Mouse (Mus musculus) lung, embryonic 16.5 days (tissue): ENCODE data around the gene Tlr6. TPM values are rescaled to one million over a fixed set of nuclear protein-coding genes. Genes with fewer than 3 reads are reported as not detected.

Experiments used
- ATAC-seq: fragments of 200-750 bp; cut with Nextera tagmentation; 2 replicates; pipeline ENCODE4 v1.8.0; 2017; ENCODE audit warnings: low read depth, mild to moderate bottlenecking, moderate library complexity
- H3K27ac ChIP-seq: fragments of 300-500 bp; sonication (generic); 2 replicates; pipeline ENCODE4 v1.5.1; 2014; ENCODE audit warnings: mild to moderate bottlenecking, control low read depth, low read length
- H3K27me3 ChIP-seq: fragments of 300-500 bp; sonication (generic); 2 replicates; pipeline ENCODE4 v1.6.1; 2014; ENCODE audit warnings: low read depth, low read length, mixed read lengths; ENCODE audit not compliant: control insufficient read depth, insufficient read depth
- H3K36me3 ChIP-seq: fragments of 300-500 bp; sonication (generic); 2 replicates; pipeline ENCODE4 v1.6.1; 2014; ENCODE audit warnings: low read length; ENCODE audit not compliant: control insufficient read depth, insufficient read depth
- H3K4me1 ChIP-seq: fragments of 300-500 bp; sonication (generic); replicated peaks from 2 replicates; pipeline ENCODE4 v1.6.1; 2014; ENCODE audit warnings: low read length, mixed read lengths; ENCODE audit not compliant: control insufficient read depth, insufficient read depth
- H3K4me2 ChIP-seq: fragments of 300-500 bp; sonication (generic); 2 replicates; pipeline ENCODE4 v1.6.1; 2014; ENCODE audit warnings: low read depth, low read length, control low read depth
- H3K4me3 ChIP-seq: fragments of 300-500 bp; sonication (generic); 2 replicates; pipeline ENCODE4 v1.5.1; 2014; ENCODE audit warnings: mild to moderate bottlenecking, low read length, control low read depth
- H3K9ac ChIP-seq: fragments of 300-500 bp; sonication (generic); 2 replicates; pipeline ENCODE4 v1.6.1; 2014; ENCODE audit warnings: low read length, control low read depth
- H3K9me3 ChIP-seq: fragments of 300-500 bp; sonication (generic); 2 replicates; pipeline ENCODE4 v1.6.1; 2016; ENCODE audit warnings: low read length; ENCODE audit not compliant: control insufficient read depth
- WGBS: fragments of 180-500 bp; shearing (Covaris S2); extraction: QIAGEN DNeasy Blood & Tissue Kit; methylation state at CpG from one replicate; pipeline ENCODE4 v1.1.7; 2014; 5-methylcytosine and 5-hydroxymethylcytosine counted together
- microRNA counts: library from miRNA; unstranded; fragments of <30 nt; microRNA quantifications from one replicate; lab custom pipeline; 2016
- microRNA-seq: library from miRNA; unstranded; fragments of <30 nt; microRNA quantifications from one replicate; pipeline ENCODE4, GENCODE M21; 2016
- polyA plus RNA-seq: library from polyadenylated mRNA; unstranded; fragments of >200 nt; fragmentation: Nextera tagmentation; extraction: Ambion mirVana; gene quantifications from 2 replicates; pipeline ENCODE4 v1.2.1, GENCODE M21; 2015

Gene Tlr6
- polyA plus RNA-seq, 1 experiment from 2014 or later: 0.82 TPM

DNA sequence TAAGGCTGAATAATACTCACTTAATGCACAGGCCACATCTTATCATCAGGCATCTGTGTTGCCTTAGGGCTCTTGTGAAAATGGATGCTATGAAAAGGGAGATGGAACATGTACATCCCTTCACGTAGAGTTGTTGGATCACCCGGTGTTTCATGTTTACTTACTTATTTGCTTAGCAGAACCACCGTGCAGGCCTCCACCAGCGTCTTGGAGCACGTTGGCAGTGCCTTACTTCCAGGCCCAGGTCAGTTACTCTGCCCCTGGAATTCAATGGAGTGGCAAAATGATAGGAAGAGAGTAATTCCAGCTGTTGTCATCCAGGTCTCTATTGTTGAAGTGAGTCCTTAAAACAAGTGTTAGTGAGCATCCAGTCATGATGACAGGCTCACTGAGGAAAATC is 52.0 kb downstream of the Tlr6 start:
- no peaks in the 10 kb centered on the region for H3K9me3 ChIP-seq
- ATAC-seq: no peak
- H3K27ac ChIP-seq: no peak overlapping the region
- H3K4me3 ChIP-seq: no peak overlapping the region
- no peaks in the 10 kb centered on the region for H3K36me3 ChIP-seq
- H3K9ac ChIP-seq: no peak overlapping the region
- H3K4me2 ChIP-seq: no peak overlapping the region
- H3K4me1 ChIP-seq: no peaks in the 10 kb centered on the region
- H3K27me3 ChIP-seq: no peaks in the 10 kb centered on the region
- WGBS: 78% methylated on average over 5 of the region's 5 CpGs

DNA sequence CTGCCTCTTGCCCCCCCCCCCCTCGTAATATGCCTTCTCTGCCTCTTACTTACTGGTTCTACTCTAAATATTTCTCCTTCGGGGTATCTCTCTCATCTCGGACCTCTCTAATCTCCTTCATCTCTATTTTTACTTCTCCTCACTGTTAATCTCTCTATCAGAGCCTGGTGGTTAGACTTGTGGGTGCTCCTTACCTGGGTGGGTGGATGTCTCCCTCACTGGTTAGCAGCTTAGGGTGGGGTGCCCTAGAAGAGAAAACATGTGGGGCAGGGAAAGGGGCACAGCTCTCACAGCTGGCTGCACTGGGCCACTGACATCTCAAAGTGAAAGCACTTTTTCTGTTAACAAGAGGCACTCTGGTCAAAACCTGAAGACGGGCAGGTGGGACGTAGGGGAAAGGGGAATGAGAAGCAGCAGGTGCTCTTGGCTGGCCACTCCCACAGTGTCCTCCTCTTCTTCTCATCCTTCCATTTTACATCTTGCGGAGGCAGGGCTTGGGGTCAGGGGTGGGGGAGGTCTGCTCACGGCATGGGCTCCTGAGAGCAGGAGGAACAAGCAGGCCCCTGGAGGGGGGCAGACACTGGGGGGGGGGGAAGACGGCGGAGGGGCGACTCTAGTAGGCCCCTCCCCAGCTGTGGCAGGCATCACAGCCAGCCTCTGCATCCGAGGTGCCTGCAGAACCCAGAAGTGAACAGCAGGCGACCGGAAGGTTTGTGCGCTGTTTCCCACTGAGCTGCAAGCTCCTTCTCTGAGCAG is 54.2 kb downstream of the Tlr6 start:
- H3K27ac ChIP-seq: no peak overlapping the region
- no peak overlapping the region for H3K4me2 ChIP-seq
- no peaks in the 10 kb centered on the region for H3K4me1 ChIP-seq
- peaks cover 5% of the 10 kb centered on the region; the same call in 1 of the 2 replicates for H3K9me3 ChIP-seq
- H3K9ac ChIP-seq: no peak overlapping the region
- WGBS: 60% methylated on average over 11 of the region's 14 CpGs
- no peak for ATAC-seq
- H3K4me3 ChIP-seq: no peak overlapping the region
- H3K36me3 ChIP-seq: no peaks in the 10 kb centered on the region
- no peaks in the 10 kb centered on the region for H3K27me3 ChIP-seq

MicroRNAs encoded within 50 kb of the gene (microRNA counts, 519-probe panel; counts per million panel counts)
- 2,872 counts per million, percentile 54 among the panel's probes with 10 or more counts for microRNA mmu-miR-574-3p (lab: Ali Mortazavi, UCI)
- 1,709 counts per million, percentile 25 among the panel's probes with 10 or more counts for microRNA mmu-miR-574-5p (lab: Ali Mortazavi, UCI)

Small RNA genes within 50 kb of the gene (microRNA-seq; reads per million reads assigned to microRNA genes)
- gene Mir574: 159 reads per million, percentile 55 among the genes with 10 or more reads in this experiment

Other genes starting within 250 kb of the Tlr6 start
- 53.8 and 61.5 TPM in 2 replicates for gene Klf3, start 156.7 kb downstream of the Tlr6 start, polyA plus RNA-seq
- gene Tlr1, start 26.5 kb downstream of the Tlr6 start, polyA plus RNA-seq: 0.57 and 0.90 TPM in 2 replicates
- 50.4 and 53.7 TPM in 2 replicates for gene Fam114a1, start 10.0 kb upstream of the Tlr6 start, polyA plus RNA-seq
- gene Tmem156, start 132.0 kb upstream of the Tlr6 start, polyA plus RNA-seq: 0.55 and 0.77 TPM in 2 replicates
- 19.7 and 24.9 TPM in 2 replicates for gene Klhl5, start 147.4 kb upstream of the Tlr6 start, polyA plus RNA-seq
- 10.8 and 11.3 TPM in 2 replicates for gene Wdr19, start 239.6 kb upstream of the Tlr6 start, polyA plus RNA-seq